Mouse (Mus musculus): ENCODE data around the gene Rgs19. TPM values are rescaled to one million over a fixed set of nuclear protein-coding genes. Genes with fewer than 3 reads are reported as not detected.

Gene Rgs19
- polyA plus RNA-seq, 1 experiment = 51.8 TPM

DNA sequence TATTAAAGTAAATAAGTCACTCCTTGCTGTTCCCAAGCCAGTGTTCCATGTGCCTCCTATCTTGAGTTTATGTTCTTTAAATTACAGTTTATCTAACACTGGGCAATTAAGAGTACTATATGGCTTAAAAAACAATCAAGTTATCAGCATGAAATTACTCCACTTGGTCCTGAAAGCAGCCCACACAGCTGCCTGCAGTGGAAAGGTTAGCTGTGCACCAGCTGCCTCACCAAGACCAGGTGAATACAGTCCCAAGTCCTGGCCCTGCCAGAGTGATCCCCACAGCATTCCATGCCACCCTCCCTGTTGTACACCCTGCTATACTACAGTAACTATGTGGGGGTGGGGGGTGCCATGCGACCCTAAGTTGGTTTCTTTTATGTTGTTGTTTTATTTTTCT is 40.3 kb downstream of the Rgs19 start:
- no peak for DNase-seq (ENCODE audit: low spot score)

DNA sequence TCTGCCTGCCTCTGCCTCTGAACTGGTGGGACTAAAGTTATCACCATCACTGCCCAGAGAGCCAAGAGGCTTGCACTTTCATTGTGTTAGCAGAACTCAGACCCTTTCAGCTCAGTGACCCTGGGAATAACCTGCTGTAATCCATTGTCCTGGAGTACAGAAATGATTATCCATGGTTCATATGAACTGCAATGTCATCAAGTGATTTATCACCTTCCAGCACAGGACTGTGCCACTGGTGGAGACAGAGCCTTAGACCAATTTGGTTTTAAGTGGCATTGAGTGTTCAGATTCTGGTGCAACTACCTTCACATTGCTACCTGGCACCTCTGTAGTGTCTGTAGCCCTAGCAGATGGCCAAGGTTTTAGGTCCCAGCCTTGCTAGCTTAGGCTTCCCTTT is 40.7 kb downstream of the Rgs19 start:
- no peak for DNase-seq (ENCODE audit: low spot score)

DNA sequence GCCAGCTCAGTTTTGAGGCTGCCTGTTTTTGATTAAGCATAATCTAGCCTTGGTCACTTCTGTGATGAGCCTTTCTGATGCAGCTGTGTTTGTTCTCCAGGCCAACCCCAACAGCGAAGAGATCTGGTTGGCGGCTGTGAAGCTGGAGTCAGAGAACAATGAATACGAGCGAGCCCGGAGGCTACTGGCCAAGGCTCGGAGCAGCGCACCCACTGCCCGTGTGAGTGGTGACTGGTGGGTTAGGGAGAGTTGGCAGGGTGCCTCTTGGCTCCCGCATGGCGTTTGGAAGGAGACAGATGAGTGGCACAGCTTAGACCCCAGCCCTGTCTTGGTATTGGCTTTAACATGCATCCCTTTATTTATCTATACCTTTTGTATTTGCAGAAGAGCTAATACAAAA is 44.9 kb downstream of the Rgs19 start:
- DNase-seq (ENCODE audit: low spot score) = no peak

DNA sequence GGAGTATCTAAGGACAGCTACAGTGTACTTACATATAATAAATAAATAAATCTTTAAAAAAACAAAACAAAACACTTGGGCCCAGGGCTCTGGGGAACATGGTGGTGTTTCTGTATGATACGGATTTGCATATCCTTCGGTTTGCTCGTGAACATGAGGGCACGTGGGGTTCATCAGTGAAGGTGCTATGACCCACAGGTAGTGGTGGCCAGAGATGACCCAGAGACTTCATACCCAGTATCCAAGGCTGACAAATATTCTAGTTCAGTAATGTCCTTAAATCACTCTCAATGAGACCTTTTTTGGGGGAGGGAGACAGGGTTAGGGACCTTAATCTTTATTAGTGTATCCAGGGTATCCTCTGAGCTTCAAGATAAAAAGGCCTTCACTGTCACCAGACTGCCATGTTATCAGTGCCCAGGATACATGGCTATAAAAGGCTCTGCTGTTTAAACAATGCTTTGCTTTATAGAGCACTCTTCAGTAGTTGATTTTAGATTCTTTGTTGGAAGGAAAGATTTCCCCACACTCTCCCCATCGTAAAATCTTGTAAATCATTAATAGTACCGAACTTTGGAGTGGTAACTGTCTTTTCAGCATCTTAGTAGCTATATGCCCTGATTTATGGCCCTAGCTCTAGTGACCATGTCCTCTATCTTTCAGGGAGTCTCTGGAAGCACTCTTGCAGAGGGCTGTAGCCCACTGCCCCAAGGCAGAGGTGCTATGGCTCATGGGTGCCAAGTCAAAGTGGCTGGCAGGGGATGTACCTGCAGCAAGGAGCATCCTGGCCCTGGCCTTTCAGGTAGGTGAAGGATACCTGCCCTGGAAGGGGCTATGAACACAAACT is 46.9 kb downstream of the Rgs19 start:
- no peak for DNase-seq (ENCODE audit: low spot score)

DNA sequence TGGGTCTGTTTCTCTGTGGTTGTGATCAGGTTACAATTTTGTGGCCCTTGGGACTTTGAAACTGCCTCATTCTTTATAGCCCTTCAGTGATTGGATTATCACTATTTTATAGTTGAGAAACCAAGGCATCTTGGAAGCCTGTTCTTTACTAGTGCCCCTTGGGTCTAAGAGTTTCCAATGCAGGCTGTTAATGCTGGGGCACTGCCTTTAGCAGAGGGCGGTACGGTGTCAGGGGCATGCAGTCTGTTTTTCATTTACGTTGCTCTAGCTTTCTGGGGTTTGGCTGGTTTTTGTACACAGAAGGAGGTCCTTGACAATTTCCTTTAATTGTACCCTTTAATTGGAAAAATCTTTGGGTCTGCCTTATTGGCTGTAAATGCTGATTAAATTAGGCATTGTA is 48.1 kb downstream of the Rgs19 start:
- DNase-seq (ENCODE audit: low spot score) = no peak

DNA sequence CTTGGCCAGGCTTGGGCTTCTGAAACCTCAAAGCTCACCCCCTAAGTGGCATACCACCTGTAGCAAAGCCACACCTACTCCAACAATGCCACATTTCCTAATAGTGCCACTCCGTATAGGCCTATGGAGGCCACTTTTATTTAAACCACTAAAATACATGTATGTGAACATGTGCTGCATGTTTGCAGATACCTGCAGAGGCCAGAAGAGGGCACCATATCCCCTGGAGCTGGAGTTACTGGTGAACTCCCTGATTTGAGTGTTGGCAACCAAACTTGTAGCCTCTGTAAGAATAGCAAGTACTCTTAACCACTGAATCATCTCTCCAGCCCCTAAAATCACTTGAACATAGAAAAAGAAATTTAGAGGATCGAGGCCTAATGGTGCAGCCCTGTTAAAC is 49.4 kb downstream of the Rgs19 start:
- no peak for DNase-seq (ENCODE audit: low spot score)

Other genes with a start within 250 kb of the Rgs19 start
- gene Zbtb46, start 234.6 kb downstream of the Rgs19 start, polyA plus RNA-seq (2012; rRNA removed) = 4.4 and 4.6 TPM in 2 replicates
- not detected in 2 replicates for gene Abhd16b, start 200.8 kb downstream of the Rgs19 start, polyA plus RNA-seq (2012; rRNA removed)
- gene Tpd52l2, start 196.8 kb downstream of the Rgs19 start, polyA plus RNA-seq (2012; rRNA removed) = 118 and 128 TPM in 2 replicates
- 51.2 and 52.7 TPM in 2 replicates for gene Dnajc5, start 173.5 kb downstream of the Rgs19 start, polyA plus RNA-seq (2012; rRNA removed)
- gene Uckl1, start 109.1 kb downstream of the Rgs19 start, polyA plus RNA-seq (2012; rRNA removed) = 139 and 214 TPM in 2 replicates
- gene Prpf6, start 102.1 kb downstream of the Rgs19 start, polyA plus RNA-seq (2012; rRNA removed) = 30.7 and 40.9 TPM in 2 replicates
- 43.9 and 52.6 TPM in 2 replicates for gene Zfp512b, start 101.2 kb downstream of the Rgs19 start, polyA plus RNA-seq (2012; rRNA removed)
- gene Samd10, start 94.8 kb downstream of the Rgs19 start, polyA plus RNA-seq (2012; rRNA removed) = 14.7 and 20.2 TPM in 2 replicates
- 0.11 TPM in 1 of 2 replicates, not detected in the other for gene Gm29797, start 36.9 kb downstream of the Rgs19 start, polyA plus RNA-seq (2012; rRNA removed)
- 20.0 and 27.2 TPM in 2 replicates for gene Sox18, start 22.3 kb downstream of the Rgs19 start, polyA plus RNA-seq (2012; rRNA removed)
- gene Tcea2, start 13.7 kb downstream of the Rgs19 start, polyA plus RNA-seq (2012; rRNA removed) = 27.8 and 38.0 TPM in 2 replicates
- gene Lkaaear1, start 4.5 kb upstream of the Rgs19 start, polyA plus RNA-seq (2012; rRNA removed) = not detected in 2 replicates
- 0.18 and 0.24 TPM in 2 replicates for gene Oprl1, start 21.0 kb upstream of the Rgs19 start, polyA plus RNA-seq (2012; rRNA removed)
- gene Myt1, start 69.4 kb upstream of the Rgs19 start, polyA plus RNA-seq (2012; rRNA removed) = 0.03 and 0.06 TPM in 2 replicates
- gene Pcmtd2, start 143.9 kb upstream of the Rgs19 start, polyA plus RNA-seq (2012; rRNA removed) = 43.8 and 51.5 TPM in 2 replicates
- 20.5 and 23.0 TPM in 2 replicates for gene Polr3k, start 170.4 kb upstream of the Rgs19 start, polyA plus RNA-seq (2012; rRNA removed)

Data from urinary bladder, adult 2 months (tissue).